Mouse (Mus musculus): ENCODE measurements at regions not wholly inside any gene's neighbourhood (a gene's known extent, or its start where the extent isn't known, plus 50 kb on each side); places are given as distances from the start of the nearest gene placed in this dataset.

GRCm38 (mm10) chr14:105841888-105842287, 54.7 kb downstream of the Spry2 start:
- no peak for DNase-seq (ENCODE audit: low spot score)

- no peak for DNase-seq (ENCODE audit: low spot score)
Measured at GRCm38 (mm10) chr14:105837533-105837932, 59.1 kb downstream of the Spry2 start.

- no peak for DNase-seq (ENCODE audit: low spot score)
Measured at GRCm38 (mm10) chr14:105830701-105831100, 65.9 kb downstream of the Spry2 start.

- no peak for DNase-seq (ENCODE audit: low spot score)
Measured at GRCm38 (mm10) chr14:105830301-105830700, 66.3 kb downstream of the Spry2 start.

- DNase-seq (ENCODE audit: low spot score), result no peak
Measured at GRCm38 (mm10) chr14:105823129-105823528, 73.5 kb downstream of the Spry2 start.

GRCm38 (mm10) chr14:105822653-105823052, 74.0 kb downstream of the Spry2 start:
- no peak for DNase-seq (ENCODE audit: low spot score)

- DNase-seq (ENCODE audit: low spot score), result no peak
Measured at GRCm38 (mm10) chr14:105819534-105819933, 77.1 kb downstream of the Spry2 start.

GRCm38 (mm10) chr14:105818841-105819240, 77.8 kb downstream of the Spry2 start:
- DNase-seq (ENCODE audit: low spot score), result no peak

GRCm38 (mm10) chr14:105817481-105817880, 79.1 kb downstream of the Spry2 start:
- DNase-seq (ENCODE audit: low spot score), result no peak

- DNase-seq (ENCODE audit: low spot score), result no peak
Measured at GRCm38 (mm10) chr14:105815827-105816226, 80.8 kb downstream of the Spry2 start.

GRCm38 (mm10) chr14:105815281-105815680, 81.3 kb downstream of the Spry2 start:
- no peak for DNase-seq (ENCODE audit: low spot score)

GRCm38 (mm10) chr14:105813661-105814060, 83.0 kb downstream of the Spry2 start:
- DNase-seq (ENCODE audit: low spot score), result no peak

- no peak for DNase-seq (ENCODE audit: low spot score)
Measured at GRCm38 (mm10) chr14:105813097-105813496, 83.5 kb downstream of the Spry2 start.

- no peak for DNase-seq (ENCODE audit: low spot score)
Measured at GRCm38 (mm10) chr14:105805762-105806161, 90.9 kb downstream of the Spry2 start.

- no peak for DNase-seq (ENCODE audit: low spot score)
Measured at GRCm38 (mm10) chr14:105805362-105805761, 91.3 kb downstream of the Spry2 start.

GRCm38 (mm10) chr14:105804761-105805160, 91.9 kb downstream of the Spry2 start:
- DNase-seq (ENCODE audit: low spot score), result no peak

- no peak for DNase-seq (ENCODE audit: low spot score)
Measured at GRCm38 (mm10) chr14:105803281-105803680, 93.3 kb downstream of the Spry2 start.

GRCm38 (mm10) chr14:105802529-105803280, 93.9 kb downstream of the Spry2 start:
- no peak for DNase-seq (ENCODE audit: low spot score)

GRCm38 (mm10) chr14:105800142-105800925, 96.3 kb downstream of the Spry2 start:
- DNase-seq (ENCODE audit: low spot score), result no peak

GRCm38 (mm10) chr14:105799401-105799861, 97.2 kb downstream of the Spry2 start:
- DNase-seq (ENCODE audit: low spot score), result no peak

- no peak for DNase-seq (ENCODE audit: low spot score)
Measured at GRCm38 (mm10) chr14:105793010-105793702, 103.5 kb downstream of the Spry2 start.

GRCm38 (mm10) chr14:105790441-105790840, 106.2 kb downstream of the Spry2 start:
- no peak for DNase-seq (ENCODE audit: low spot score)

- DNase-seq (ENCODE audit: low spot score), result no peak
Measured at GRCm38 (mm10) chr14:105783428-105783827, 113.2 kb downstream of the Spry2 start.

All from urinary bladder, postnatal 10 days (tissue).